7 mouse cellular contexts compared by ENCODE assay signal in the genomic region with DNA sequence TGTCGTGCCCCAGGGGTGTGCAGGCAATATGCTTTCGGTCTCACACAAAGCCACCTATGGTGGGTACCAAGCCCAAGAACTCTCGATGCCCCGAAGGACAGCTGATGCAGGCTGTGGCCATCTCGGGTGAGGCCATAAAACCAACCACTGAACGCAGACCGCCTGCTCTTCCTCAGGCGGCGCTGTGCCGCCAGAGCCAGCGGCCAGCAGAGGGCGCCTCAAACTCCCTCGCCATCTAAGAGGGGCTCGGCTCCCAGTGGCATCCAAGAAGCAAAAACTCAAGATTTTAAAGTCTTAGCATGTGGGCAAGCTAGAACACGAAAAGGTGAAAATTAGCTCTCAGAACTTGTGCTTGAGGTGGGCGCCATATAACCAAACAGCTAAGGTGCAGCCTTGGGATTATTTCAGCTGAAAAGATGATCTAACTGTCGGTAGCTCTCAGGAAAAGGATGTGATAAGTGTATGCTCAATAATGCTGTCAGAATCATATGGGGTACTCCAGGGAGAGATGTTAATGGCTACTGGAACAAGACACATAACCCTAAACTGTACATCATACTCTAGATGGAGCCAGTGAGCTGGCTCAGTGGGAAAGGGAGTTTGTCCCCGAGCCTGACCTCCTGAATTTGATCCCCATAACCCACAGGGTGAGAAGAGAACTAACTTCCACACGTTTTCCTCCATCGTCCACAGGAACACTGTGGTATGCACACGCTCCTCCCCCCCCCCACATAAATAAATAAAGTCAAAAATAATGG. TPM values are rescaled to one million over a fixed set of nuclear protein-coding genes. Genes with fewer than 3 reads are reported as not detected.
A peak's percentile ranks its signal among the peaks of the same experiment; 100 is the strongest.
DNase-seq lines count a peak whose midpoint lies in the region; ATAC-seq and TF ChIP-seq lines count a peak whose summit lies in the region.

No protein-coding gene starts in this region.

- peak; percentile 57 for ATAC-seq in granulocyte monocyte progenitor cell, adult 5-6 weeks (replicated peaks; ENCODE audit: poor library complexity, severe bottlenecking)
- no peak for ATAC-seq in lung, embryonic 16.5 days (ENCODE audit: low read depth)

- peak overlapping the region; percentile 18; the same call in 1 of the 2 replicates for H3K4me2 ChIP-seq in CH12.LX (ENCODE audit: insufficient read depth, low read depth, poor library complexity, severe bottlenecking)
- H3K4me2 ChIP-seq in lung, embryonic 16.5 days (ENCODE audit: low read depth, low read length) = peak overlapping the region; percentile 45

- no peak overlapping the region for H3K27ac ChIP-seq in CH12.LX (ENCODE audit: insufficient read depth, low read depth)
- H3K27ac ChIP-seq in lung, embryonic 16.5 days (ENCODE audit: low read length) = no peak overlapping the region

- no peak for TF ChIP-seq POLR2A in CH12.LX (IDR thresholded peaks at IDR 0.05; ENCODE audit: low read depth, low read length)

- dilution Hi-C loops in CH12.LX (cut with MboI; ENCODE audit: extremely low pct_ligation_motif_present, extremely low pct_unique_long_range_greater_than_20kb, low sequenced_read_pairs) = no loop called here

- H3K36me3 ChIP-seq in CH12.LX (replicated peaks in 1 of 2; ENCODE audit: control insufficient read depth in 1 of 2, insufficient read depth in 1 of 2, low read length in 1 of 2) = no peaks in the 10 kb centered on the region
- no peaks in the 10 kb centered on the region for H3K36me3 ChIP-seq in lung, embryonic 16.5 days (ENCODE audit: control insufficient read depth, insufficient read depth, low read length)

- H3K9me3 ChIP-seq in CH12.LX (replicated peaks; ENCODE audit: low read length) = peaks cover 7% of the 10 kb centered on the region
- H3K9me3 ChIP-seq in lung, embryonic 16.5 days (ENCODE audit: control insufficient read depth, low read length) = no peaks in the 10 kb centered on the region

- H3K9ac ChIP-seq in CH12.LX (ENCODE audit: insufficient read depth, low read depth) = no peak overlapping the region
- H3K9ac ChIP-seq in lung, embryonic 16.5 days (ENCODE audit: low read length) = peak overlapping the region; percentile 41; the same call in 1 of the 2 replicates

- DNase-seq in CH12.LX (ENCODE audit: extremely low read depth) (peak; percentile 17), NIH3T3 (ENCODE audit: low read depth) (peak; percentile 56)
- peak; percentile 65 to 72 for DNase-seq in cerebellum, postnatal 36 days
- peak; percentile 81 for DNase-seq in kidney, postnatal 10 days
- peak; percentile 58 to 69 for DNase-seq in right cerebral cortex, adult 2 months (ENCODE audit: low spot score in 2 of 2)

- peaks cover 3 to 7% of the 10 kb centered on the region in 2 experiments; a peak in 1 of 4 replicates for H3K4me1 ChIP-seq in CH12.LX (ENCODE audit: control insufficient read depth in 1 of 2, insufficient read depth in 2 of 2)
- peaks cover 26% of the 10 kb centered on the region for H3K4me1 ChIP-seq in lung, embryonic 16.5 days (replicated peaks; ENCODE audit: control insufficient read depth, insufficient read depth, low read length)

- TF ChIP-seq CTCF in CH12.LX (conservative IDR thresholded peaks at IDR 0.05 in 1 of 2, IDR thresholded peaks at IDR 0.05 in 1 of 2; ENCODE audit: low read depth in 2 of 2, low read length in 2 of 2) = peak; percentile 11 to 98; a peak in 3 of 4 replicates

- WGBS in lung, embryonic 16.5 days = 10% methylated on average over 21 of the region's 21 CpGs

- TF ChIP-seq EP300 in CH12.LX (IDR thresholded peaks at IDR 0.05; ENCODE audit: low read length) = no peak

- H3K79me2 ChIP-seq in CH12.LX (replicated peaks; ENCODE audit: control insufficient read depth, extremely low read depth, insufficient read depth, poor library complexity, severe bottlenecking) = no peaks in the 10 kb centered on the region

- H3K4me3 ChIP-seq in CH12.LX (replicated peaks in 1 of 3; ENCODE audit: low read depth in 2 of 3, low read length in 2 of 3, poor library complexity in 1 of 3) = no peak overlapping the region
- no peak overlapping the region for H3K4me3 ChIP-seq in lung, embryonic 16.5 days (ENCODE audit: low read length)

- peak; percentile 43 for TF ChIP-seq RAD21 in CH12.LX (IDR thresholded peaks at IDR 0.05; ENCODE audit: low read depth, low read length)

- peaks cover 46% of the 10 kb centered on the region for H3K27me3 ChIP-seq in CH12.LX (replicated peaks)
- H3K27me3 ChIP-seq in lung, embryonic 16.5 days (ENCODE audit: control insufficient read depth, insufficient read depth, low read depth, low read length) = peaks cover 8% of the 10 kb centered on the region

- in situ Hi-C loops in CH12.LX (cut with MboI; ENCODE audit: low pct_ligation_motif_present, low pct_unique_long_range_greater_than_20kb, low sequenced_read_pairs) = loop anchor here (5.0 to 10.0 kb wide), 4 partner anchors 92 to 420 kb away; partner anchors contain the start of genes Mmp9 and Slc13a3

TF ChIP-seq in CH12.LX, 34 proteins besides CTCF, POLR2A, EP300 and RAD21:
- no peak for TF ChIP-seq USF1 (IDR thresholded peaks at IDR 0.05; ENCODE audit: low read depth, low read length)
- TF ChIP-seq SMC3 (IDR thresholded peaks at IDR 0.05; ENCODE audit: low read depth, low read length) = peak; percentile 51
- no peak for TF ChIP-seq USF2 (conservative IDR thresholded peaks at IDR 0.05; ENCODE audit: low read depth, low read length)
- TF ChIP-seq RCOR1 (conservative IDR thresholded peaks at IDR 0.05; ENCODE audit: low read depth, low read length) = no peak
- TF ChIP-seq ZKSCAN1 (IDR thresholded peaks at IDR 0.05; ENCODE audit: borderline replicate concordance, low read depth, low read length) = no peak
- TF ChIP-seq PAX5 (IDR thresholded peaks at IDR 0.05; ENCODE audit: low read length) = no peak
- no peak for TF ChIP-seq ZC3H11A (IDR thresholded peaks at IDR 0.05; ENCODE audit: low read depth, low read length)
- no peak for TF ChIP-seq SIN3A (IDR thresholded peaks at IDR 0.05; ENCODE audit: low read length)
- no peak for TF ChIP-seq POLR2AphosphoS2 (IDR thresholded peaks at IDR 0.05; ENCODE audit: low read depth, low read length)
- peak; percentile 39; the same call in 1 of the 2 replicates for TF ChIP-seq NELFE (IDR thresholded peaks at IDR 0.05; ENCODE audit: low read depth, low read length)
- TF ChIP-seq TCF12 (IDR thresholded peaks at IDR 0.05; ENCODE audit: low read depth, low read length) = no peak
- no peak for TF ChIP-seq CHD2 (IDR thresholded peaks at IDR 0.05; ENCODE audit: low read length)
- no peak for TF ChIP-seq KAT2A (IDR thresholded peaks at IDR 0.05; ENCODE audit: insufficient replicate concordance, low read length)
- no peak for TF ChIP-seq IRF4 (IDR thresholded peaks at IDR 0.05; ENCODE audit: low read depth, low read length)
- no peak for TF ChIP-seq MEF2A (IDR thresholded peaks at IDR 0.05; ENCODE audit: borderline replicate concordance, low read depth, low read length)
- TF ChIP-seq ELF1 (IDR thresholded peaks at IDR 0.05; ENCODE audit: low read depth, low read length) = no peak
- TF ChIP-seq JUND (conservative IDR thresholded peaks at IDR 0.05; ENCODE audit: low read depth, low read length) = no peak
- no peak for TF ChIP-seq MYC (IDR thresholded peaks at IDR 0.05; ENCODE audit: low read depth, low read length)

RNA-seq across cellular contexts. Expression of gene Zfp663, which starts 4.0 kb away (rescaled TPM):
- total RNA-seq in CH12.LX (2012; rRNA removed) (not detected in 2 replicates), CH12.LX (2014; rRNA removed) (not detected in 2 replicates)
- not detected in 2 replicates for polyA plus RNA-seq in CH12.LX (2012; ENCODE audit: insufficient read length, low read depth)
- not detected in 2 replicates for total RNA-seq in granulocyte monocyte progenitor cell, adult 5-6 weeks (2014; fragmentation: Nextera tagmentation)
- total RNA-seq in granulocyte monocyte progenitor cell, adult 5-6 weeks (2017) = not detected in 2 replicates
- 1.1 and 1.9 TPM in 2 replicates for polyA plus RNA-seq in lung, embryonic 16.5 days (2015; fragmentation: Nextera tagmentation; extraction: Ambion mirVana)

RNA-seq across cellular contexts. Expression of gene Zfp334, which starts 23.5 kb away (rescaled TPM):
- not detected in 2 replicates for total RNA-seq in CH12.LX (2012; rRNA removed)
- total RNA-seq in CH12.LX (2014; rRNA removed) = not detected in 2 replicates
- not detected in 2 replicates for polyA plus RNA-seq in CH12.LX (2012; ENCODE audit: insufficient read length, low read depth)
- not detected in 2 replicates for total RNA-seq in granulocyte monocyte progenitor cell, adult 5-6 weeks (2014; fragmentation: Nextera tagmentation)
- not detected in 2 replicates for total RNA-seq in granulocyte monocyte progenitor cell, adult 5-6 weeks (2017)
- 5.9 and 6.6 TPM in 2 replicates for polyA plus RNA-seq in lung, embryonic 16.5 days (2015; fragmentation: Nextera tagmentation; extraction: Ambion mirVana)

RNA-seq across cellular contexts. Expression of gene Ocstamp, which starts 35.7 kb away (rescaled TPM):
- total RNA-seq in CH12.LX (2012; rRNA removed) (not detected in 2 replicates), CH12.LX (2014; rRNA removed) (not detected in 2 replicates)
- not detected in 2 replicates for polyA plus RNA-seq in CH12.LX (2012; ENCODE audit: insufficient read length, low read depth)
- total RNA-seq in granulocyte monocyte progenitor cell, adult 5-6 weeks (2014; fragmentation: Nextera tagmentation) = not detected in 2 replicates
- not detected in 2 replicates for total RNA-seq in granulocyte monocyte progenitor cell, adult 5-6 weeks (2017)
- 0.18 TPM in 1 of 2 replicates, not detected in the other for polyA plus RNA-seq in lung, embryonic 16.5 days (2015; fragmentation: Nextera tagmentation; extraction: Ambion mirVana)

RNA-seq across cellular contexts. Expression of gene Elmo2, which starts 38.2 kb away (rescaled TPM):
- total RNA-seq in CH12.LX (2012; rRNA removed) = 11.7 and 13.2 TPM in 2 replicates
- 9.0 and 9.6 TPM in 2 replicates for total RNA-seq in CH12.LX (2014; rRNA removed)
- 8.4 and 10.1 TPM in 2 replicates for polyA plus RNA-seq in CH12.LX (2012; ENCODE audit: insufficient read length, low read depth)
- 53.2 and 57.9 TPM in 2 replicates for total RNA-seq in granulocyte monocyte progenitor cell, adult 5-6 weeks (2014; fragmentation: Nextera tagmentation)
- total RNA-seq in granulocyte monocyte progenitor cell, adult 5-6 weeks (2017) = 28.5 and 38.8 TPM in 2 replicates
- polyA plus RNA-seq in lung, embryonic 16.5 days (2015; fragmentation: Nextera tagmentation; extraction: Ambion mirVana) = 76.6 and 82.8 TPM in 2 replicates

Comparison
In these comparisons a context has a peak if more than half of its experiments do, and no peak if none do; other contexts are left out.
1. DNase-seq: peak in every context shown above with its lines; median percentile 81 in kidney, postnatal 10 days; 68 in cerebellum, postnatal 36 days; 64 in right cerebral cortex, adult 2 months; 56 in NIH3T3; 17 in CH12.LX.